Mouse (Mus musculus) CH12.LX (cell line): ENCODE measurements around the gene Klk7. TPM values are rescaled to one million over a fixed set of nuclear protein-coding genes. Genes with fewer than 3 reads are reported as not detected.

Source experiments
- DNase-seq: peaks from one replicate; pipeline ENCODE4 v3.0.0-alpha.2; 2013; ENCODE audit errors: extremely low read depth
- H3K27ac ChIP-seq: 2 replicates; pipeline ENCODE4 v1.5.1; 2012; ENCODE audit warnings: low read depth, mild to moderate bottlenecking, control low read depth, moderate library complexity; ENCODE audit not compliant: insufficient read depth
- H3K27me3 ChIP-seq: replicated peaks from 2 replicates; pipeline ENCODE3; 2012; ENCODE audit warnings: inconsistent platforms
- H3K36me3 ChIP-seq, 2 experiments: replicated peaks in 1 of 2; 2 replicates each; pipeline versions ENCODE3 to v1.6.1; 2012; ENCODE audit warnings: inconsistent platforms in 1 of 2, low read length in 1 of 2, mild to moderate bottlenecking in 1 of 2, mixed read lengths in 1 of 2, moderate library complexity in 1 of 2; ENCODE audit not compliant: control insufficient read depth in 1 of 2, insufficient read depth in 1 of 2
- H3K4me1 ChIP-seq, 2 experiments: 2 replicates each; pipeline ENCODE4 v1.6.1; 2012; ENCODE audit warnings: inconsistent platforms in 1 of 2, moderate library complexity in 1 of 2; ENCODE audit not compliant: insufficient read depth in 2 of 2, control insufficient read depth in 1 of 2
- H3K4me2 ChIP-seq: 2 replicates; pipeline ENCODE4 v1.6.1; 2012; ENCODE audit warnings: low read depth, mild to moderate bottlenecking, control low read depth; ENCODE audit not compliant: poor library complexity, insufficient read depth, severe bottlenecking
- H3K4me3 ChIP-seq, 3 experiments: fragments of 150-350 bp in 1 of 3; sonication (generic) in 1 of 3; replicated peaks in 1 of 3; 2 replicates each; pipeline versions ENCODE3 to v1.5.1; 2011 to 2012; ENCODE audit warnings: low read depth in 2 of 3, low read length in 2 of 3, mild to moderate bottlenecking in 2 of 3, moderate library complexity in 2 of 3, control low read depth in 1 of 3, improper control_type of control experiment in 1 of 3, inconsistent platforms in 1 of 3, mixed read lengths in 1 of 3; ENCODE audit not compliant: poor library complexity in 1 of 3
- H3K79me2 ChIP-seq: replicated peaks from 2 replicates; pipeline ENCODE4 v1.6.1; 2012; ENCODE audit warnings: mild to moderate bottlenecking, moderate library complexity; ENCODE audit not compliant: control insufficient read depth, poor library complexity, insufficient read depth, severe bottlenecking; ENCODE audit errors: extremely low read depth
- H3K9ac ChIP-seq: 2 replicates; pipeline ENCODE4 v1.6.1; 2012; ENCODE audit warnings: low read depth, mild to moderate bottlenecking, control low read depth, moderate library complexity; ENCODE audit not compliant: insufficient read depth
- H3K9me3 ChIP-seq: replicated peaks from 2 replicates; pipeline ENCODE3; 2012; ENCODE audit warnings: low read length, inconsistent platforms, mixed read lengths
- CHD2 ChIP-seq: IDR thresholded peaks from 2 replicates; pipeline ENCODE4 v1.6.1; 2011; ENCODE audit warnings: low read length, improper control_type of control experiment
- CTCF ChIP-seq, 2 experiments: IDR thresholded peaks in 1 of 2; conservative IDR thresholded peaks in 1 of 2; 2 replicates each; pipeline ENCODE4 v1.5.1; 2011 to 2012; ENCODE audit warnings: low read depth in 2 of 2, low read length in 2 of 2, improper control_type of control experiment in 1 of 2, inconsistent platforms in 1 of 2, mild to moderate bottlenecking in 1 of 2, moderate library complexity in 1 of 2
- ELF1 ChIP-seq: IDR thresholded peaks from 2 replicates; pipeline ENCODE4 v1.6.1; 2014; ENCODE audit warnings: low read depth, mild to moderate bottlenecking, inconsistent platforms, low read length, improper control_type of control experiment
- IRF4 ChIP-seq: IDR thresholded peaks from 2 replicates; pipeline ENCODE4 v1.6.1; 2014; ENCODE audit warnings: low read depth, mild to moderate bottlenecking, inconsistent platforms, low read length, improper control_type of control experiment
- JUN ChIP-seq: IDR thresholded peaks from 2 replicates; pipeline ENCODE4 v1.6.1; 2011; ENCODE audit warnings: low read depth, mild to moderate bottlenecking, low read length, improper control_type of control experiment, moderate library complexity; ENCODE audit not compliant: insufficient read depth
- MXI1 ChIP-seq: IDR thresholded peaks from 2 replicates; pipeline ENCODE4 v1.6.1; 2011; ENCODE audit warnings: mild to moderate bottlenecking, low read depth, low read length, improper control_type of control experiment
- NRF1 ChIP-seq: IDR thresholded peaks from 2 replicates; pipeline ENCODE4 v1.6.1; 2014; ENCODE audit warnings: low read depth, mild to moderate bottlenecking, inconsistent platforms, low read length, improper control_type of control experiment, moderate library complexity
- PAX5 ChIP-seq: IDR thresholded peaks from 2 replicates; pipeline ENCODE4 v1.6.1; 2012; ENCODE audit warnings: low read length, inconsistent platforms, mixed read lengths
- POLR2A ChIP-seq: IDR thresholded peaks from 2 replicates; pipeline ENCODE4 v1.6.1; 2011; ENCODE audit warnings: low read depth, mild to moderate bottlenecking, improper control_type of control experiment, low read length
- RAD21 ChIP-seq: IDR thresholded peaks from 2 replicates; pipeline ENCODE4 v1.6.1; 2011; ENCODE audit warnings: low read depth, mild to moderate bottlenecking, low read length, improper control_type of control experiment, moderate library complexity
- SIN3A ChIP-seq: IDR thresholded peaks from 2 replicates; pipeline ENCODE4 v1.6.1; 2012; ENCODE audit warnings: low read length, improper control_type of control experiment, inconsistent platforms
- SMC3 ChIP-seq: IDR thresholded peaks from 2 replicates; pipeline ENCODE4 v1.6.1; 2011; ENCODE audit warnings: low read depth, low read length, improper control_type of control experiment
- TBP ChIP-seq: conservative IDR thresholded peaks from 2 replicates; pipeline ENCODE4 v1.6.1; 2011; ENCODE audit warnings: low read depth, low read length, improper control_type of control experiment
- UBTF ChIP-seq: IDR thresholded peaks from 2 replicates; pipeline ENCODE4 v1.6.1; 2012; ENCODE audit warnings: low read depth, mild to moderate bottlenecking, inconsistent platforms, low read length, improper control_type of control experiment, moderate library complexity
- USF2 ChIP-seq: conservative IDR thresholded peaks from 2 replicates; pipeline ENCODE4 v1.6.1; 2011; ENCODE audit warnings: low read depth, low read length, improper control_type of control experiment
- ZKSCAN1 ChIP-seq: IDR thresholded peaks from 2 replicates; pipeline ENCODE4 v1.6.1; 2012; ENCODE audit warnings: low read depth, inconsistent platforms, low read length, improper control_type of control experiment, borderline replicate concordance
- ZMIZ1 ChIP-seq: IDR thresholded peaks from 2 replicates; pipeline ENCODE4 v1.6.1; 2012; ENCODE audit warnings: low read depth, mild to moderate bottlenecking, inconsistent platforms, low read length, improper control_type of control experiment
- dilution Hi-C: fragments of 300-500 bp; cut with MboI; formaldehyde crosslinking; loops from 2 replicates; pipeline ENCODE4 v1.14.3; 2020; ENCODE audit warnings: low sequenced_read_pairs; ENCODE audit not compliant: extremely low pct_unique_long_range_greater_than_20kb, extremely low pct_ligation_motif_present
- in situ Hi-C: fragments of 300-500 bp; cut with MboI; formaldehyde crosslinking; loops from 3 replicates; pipeline ENCODE4 v1.14.3; 2019; ENCODE audit warnings: low sequenced_read_pairs, low pct_ligation_motif_present, low pct_unique_long_range_greater_than_20kb, mixed read lengths
- polyA plus RNA-seq: library from polyadenylated mRNA; unstranded; fragments of >175 nt; gene quantifications from 2 replicates; pipeline ENCODE4 v1.2.1, GENCODE M21; 2012; ENCODE audit warnings: low read depth; ENCODE audit not compliant: insufficient read length
- total RNA-seq, 2 experiments: library from RNA; depleted of rRNA; stranded (reverse); fragments of 300-350 nt in 1 of 2; fragments of >200 nt in 1 of 2; gene quantifications; 2 replicates each; pipeline ENCODE4 v1.2.3; 2012 to 2014

The Klk7 gene
- total and polyA plus RNA-seq, 3 experiments = not detected

DNA sequence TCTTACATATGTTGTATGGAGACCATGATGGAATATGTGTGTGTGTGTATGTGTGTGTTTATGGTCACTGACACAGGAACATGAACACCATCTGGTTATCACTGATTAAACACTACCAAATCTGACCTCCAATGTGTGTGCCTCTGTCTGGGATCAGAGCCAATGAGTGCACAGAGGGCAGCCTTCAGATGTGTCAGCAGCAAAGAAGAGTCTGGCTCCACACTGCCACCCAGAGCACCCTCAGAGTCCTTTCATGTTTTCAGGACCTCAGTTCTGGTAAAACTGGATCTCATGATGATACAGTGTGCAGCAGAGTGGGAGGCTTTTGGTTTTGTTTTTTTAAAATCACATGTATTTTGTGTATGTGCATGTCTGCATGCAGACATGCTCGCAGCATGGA, 25.8 kb upstream of the Klk7 start:
- H3K79me2 ChIP-seq = no peaks in the 10 kb centered on the region
- DNase-seq = no peak
- no peak overlapping the region for H3K4me3 ChIP-seq
- no peak overlapping the region for H3K4me2 ChIP-seq
- no peak overlapping the region for H3K9ac ChIP-seq
- H3K9me3 ChIP-seq = no peaks in the 10 kb centered on the region
- dilution Hi-C loops = no loop called here
- TF ChIP-seq CHD2 (no peak), SMC3 (peak; percentile 10), RAD21 (peak; percentile 12), CTCF (conservative IDR thresholded peaks at IDR 0.05 in 1 of 2, IDR thresholded peaks at IDR 0.05 in 1 of 2; ENCODE audit: low read depth in 2 of 2, low read length in 2 of 2) (peak in 1 of 2 experiments; percentile 44; a peak in 2 of 4 replicates), ZMIZ1 (no peak)
- TF ChIP-seq, all 38 proteins: peak for 3
- Histone ChIP-seq H3K27ac (no peak overlapping the region), H3K36me3 (no peaks in the 10 kb centered on the region), H3K27me3 (peaks cover 78% of the 10 kb centered on the region), H3K4me1 (peaks cover 5 to 7% of the 10 kb centered on the region in 2 experiments; a peak in 1 of 4 replicates)
- in situ Hi-C loops = loop anchor here (25.0 kb wide), 1 partner anchor 298 kb away; the partner anchor contains the start of gene Iglon5

DNA sequence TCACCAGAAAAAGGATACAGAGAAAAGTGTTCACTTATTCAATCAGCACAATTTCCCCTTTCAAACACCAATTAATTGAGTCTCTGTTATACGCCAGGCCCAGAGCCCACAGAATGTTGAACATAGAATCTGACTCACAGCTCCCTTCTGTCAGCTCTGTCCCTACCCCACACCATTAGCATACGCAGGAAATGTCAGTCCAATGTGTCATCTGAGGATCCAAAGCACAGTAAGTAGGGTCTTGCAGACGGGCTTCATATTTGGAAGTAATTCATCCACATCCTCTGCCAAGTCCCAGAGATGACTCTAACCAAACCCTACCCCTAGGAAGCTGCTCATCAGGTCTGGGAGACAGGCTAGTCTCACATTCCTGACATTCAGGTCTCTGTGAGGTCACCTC, 23.0 kb upstream of the Klk7 start:
- H3K4me3 ChIP-seq = no peak overlapping the region
- H3K4me2 ChIP-seq = no peak overlapping the region
- no peaks in the 10 kb centered on the region; a peak in 1 of 4 replicates for H3K4me1 ChIP-seq
- DNase-seq = no peak
- H3K9me3 ChIP-seq = no peaks in the 10 kb centered on the region
- TF ChIP-seq ELF1 = no peak
- no peak for TF ChIP-seq RAD21
- TF ChIP-seq JUN = no peak
- TF ChIP-seq SIN3A = no peak
- no peak for TF ChIP-seq USF2
- TF ChIP-seq MXI1 = no peak
- no peak for TF ChIP-seq CHD2
- TF ChIP-seq PAX5 = no peak
- TF ChIP-seq NRF1 = no peak
- no peak for TF ChIP-seq TBP
- no peak for TF ChIP-seq ZKSCAN1
- TF ChIP-seq POLR2A = no peak
- TF ChIP-seq UBTF = no peak
- TF ChIP-seq IRF4 = no peak
- H3K36me3 ChIP-seq = no peaks in the 10 kb centered on the region
- dilution Hi-C loops (no loop called here), in situ Hi-C loops (loop anchor here (25.0 kb wide), 1 partner anchor 301 kb away; the partner anchor contains the start of gene Iglon5)
- no peak overlapping the region for H3K27ac ChIP-seq
- H3K27me3 ChIP-seq = peaks cover 75% of the 10 kb centered on the region
- no peak overlapping the region for H3K9ac ChIP-seq
- H3K79me2 ChIP-seq = no peaks in the 10 kb centered on the region
